Mouse (Mus musculus) ovary, postnatal 14 days (tissue): ENCODE measurements around the gene Tbx19.

Experiments
- DNase-seq: peaks from one replicate; pipeline ENCODE4 v3.0.0; 2022; ENCODE audit warnings: low spot score

The Tbx19 gene

GRCm38 (mm10) chr1:165114460-165115175 is 46.0 kb downstream of the Tbx19 start:
- DNase-seq = no peak

- no peak for DNase-seq
Measured at GRCm38 (mm10) chr1:165113700-165114099, 46.9 kb downstream of the Tbx19 start.

DNA sequence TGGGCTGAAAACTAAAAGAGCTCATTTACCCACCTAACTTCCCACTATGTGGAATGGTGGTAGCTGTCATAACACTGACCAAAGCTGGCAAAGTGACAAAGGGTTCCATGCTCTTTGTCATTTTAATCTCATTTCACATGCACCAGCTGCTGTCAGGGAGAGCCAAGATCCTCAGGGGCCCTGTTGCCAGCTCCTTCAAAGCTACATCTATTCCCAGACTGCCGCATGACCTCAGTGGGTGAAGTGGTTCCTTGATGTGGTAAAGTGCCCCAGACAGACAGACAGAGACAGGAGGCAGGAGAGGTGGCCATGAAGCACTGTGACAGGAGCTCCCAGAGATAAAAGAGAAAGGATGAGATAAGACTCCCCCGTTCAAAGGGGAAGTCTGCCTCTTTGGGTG is 49.9 kb downstream of the Tbx19 start:
- no peak for DNase-seq

- no peak for DNase-seq
Measured at GRCm38 (mm10) chr1:165109135-165109534, 51.4 kb downstream of the Tbx19 start.

DNA sequence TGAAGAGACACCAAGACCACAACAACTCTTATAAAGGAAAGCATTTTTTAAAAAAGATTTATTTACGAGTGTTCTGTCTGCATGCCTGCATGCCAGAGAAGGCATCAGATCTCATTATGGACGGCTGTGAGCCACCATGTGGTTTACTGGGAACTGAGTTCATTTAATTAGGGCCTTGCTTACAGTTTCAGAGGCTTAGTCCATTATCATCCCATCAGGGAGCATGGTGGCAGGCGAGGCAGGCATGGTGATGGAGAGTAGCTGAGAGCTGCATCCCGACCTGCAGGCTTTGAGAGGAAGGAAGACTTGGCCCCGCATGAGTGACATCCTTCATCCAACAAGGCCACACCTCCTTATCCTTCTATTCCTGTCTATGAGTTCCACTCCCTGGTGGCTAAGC is 52.1 kb downstream of the Tbx19 start:
- DNase-seq = no peak

DNA sequence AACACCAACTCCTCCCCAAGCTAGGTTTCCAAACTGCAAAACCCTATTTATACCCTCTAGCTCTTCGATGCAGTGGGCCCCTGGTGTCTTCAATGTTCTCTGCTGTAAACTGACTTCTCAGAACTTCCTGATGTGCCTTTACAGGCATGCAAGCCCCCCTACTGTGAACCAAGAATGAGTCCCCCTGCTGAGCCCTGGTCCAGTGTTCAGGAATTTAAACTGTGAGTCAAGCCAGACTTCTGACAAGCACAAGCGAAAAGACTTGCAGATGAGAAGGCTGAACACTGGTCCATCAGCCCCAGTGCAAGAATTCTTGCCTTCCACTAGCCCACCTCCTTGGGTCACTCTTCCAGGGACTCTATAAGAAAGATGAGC is 54.6 kb downstream of the Tbx19 start:
- DNase-seq = no peak

DNA sequence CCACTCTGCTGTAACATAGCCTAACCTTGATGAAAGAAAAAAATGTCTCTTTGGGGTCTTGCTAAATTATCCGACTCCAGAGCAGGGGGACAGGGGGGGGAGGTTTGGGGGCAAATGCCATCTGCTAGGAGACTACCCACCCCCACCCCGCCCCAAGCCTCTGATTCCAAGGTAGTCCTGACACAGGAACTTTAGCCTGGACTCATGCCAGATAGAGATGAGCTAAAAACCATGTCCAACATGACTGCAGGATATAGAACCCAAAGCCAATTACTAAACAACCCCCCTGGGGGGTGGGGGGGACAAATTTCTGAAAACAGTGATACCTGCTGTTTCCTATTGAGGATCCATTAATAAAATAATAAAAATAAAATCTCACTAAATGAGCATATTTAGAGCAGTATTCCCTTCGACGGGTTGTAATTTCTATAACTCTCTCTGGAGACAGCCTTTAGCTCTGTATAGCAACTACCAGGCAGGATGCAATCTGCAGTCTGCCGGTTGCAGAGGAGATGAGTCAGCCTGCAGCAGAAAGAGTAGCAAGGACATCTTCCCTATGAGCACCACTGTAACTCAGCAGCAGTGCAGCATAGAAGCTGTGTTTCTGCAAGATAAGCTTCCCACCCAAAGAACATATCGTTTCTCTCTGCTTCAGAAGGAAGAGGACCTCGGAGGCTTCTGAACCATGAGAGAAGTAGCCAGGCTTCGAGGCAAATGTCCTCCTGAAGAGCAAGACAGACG is 55.1 kb downstream of the Tbx19 start:
- DNase-seq = no peak

DNA sequence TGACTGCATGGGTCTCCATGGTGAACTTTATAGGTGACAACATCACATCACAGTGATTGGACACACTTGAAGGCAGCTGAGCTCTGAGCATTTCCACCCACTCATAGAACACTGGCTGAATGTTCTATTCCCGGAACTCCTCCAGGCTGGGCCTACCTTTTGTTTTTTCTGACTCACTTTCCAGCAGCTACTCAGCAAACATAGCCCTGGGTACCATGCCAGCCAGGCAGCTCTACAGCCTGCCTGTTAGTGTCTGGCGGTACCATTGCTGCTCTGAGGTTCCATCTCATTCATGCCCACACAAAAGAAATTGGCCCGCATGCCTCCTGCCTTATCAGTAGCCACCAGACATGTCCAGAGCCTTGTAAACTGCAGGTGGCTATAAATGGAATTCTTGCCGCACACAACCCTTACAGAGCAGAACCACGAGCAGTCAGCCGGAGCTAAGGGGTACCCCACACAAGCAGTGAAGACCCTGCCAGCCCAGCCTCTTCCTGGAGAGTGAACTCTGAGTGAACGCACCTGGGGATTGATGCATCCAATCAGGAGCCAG is 55.8 kb downstream of the Tbx19 start:
- DNase-seq = no peak

DNA sequence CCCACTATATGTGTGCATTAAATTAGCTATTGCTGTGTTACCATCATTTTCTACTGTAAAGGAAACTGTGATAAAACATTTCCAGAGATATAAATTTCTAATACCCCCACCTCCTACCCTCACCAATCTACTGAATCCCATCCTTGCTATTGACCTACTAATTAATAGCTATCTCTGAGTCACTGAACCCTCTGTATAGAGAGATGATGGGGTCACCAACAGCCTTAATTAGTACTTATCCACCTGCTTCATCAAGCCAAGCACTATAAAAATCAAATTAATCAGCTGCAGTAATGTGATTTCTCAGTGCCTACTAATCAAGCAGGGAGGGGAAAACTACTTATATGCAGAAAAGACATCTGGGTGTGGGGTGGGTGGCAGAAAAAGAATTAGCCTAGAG is 61.0 kb downstream of the Tbx19 start:
- DNase-seq = no peak

DNA sequence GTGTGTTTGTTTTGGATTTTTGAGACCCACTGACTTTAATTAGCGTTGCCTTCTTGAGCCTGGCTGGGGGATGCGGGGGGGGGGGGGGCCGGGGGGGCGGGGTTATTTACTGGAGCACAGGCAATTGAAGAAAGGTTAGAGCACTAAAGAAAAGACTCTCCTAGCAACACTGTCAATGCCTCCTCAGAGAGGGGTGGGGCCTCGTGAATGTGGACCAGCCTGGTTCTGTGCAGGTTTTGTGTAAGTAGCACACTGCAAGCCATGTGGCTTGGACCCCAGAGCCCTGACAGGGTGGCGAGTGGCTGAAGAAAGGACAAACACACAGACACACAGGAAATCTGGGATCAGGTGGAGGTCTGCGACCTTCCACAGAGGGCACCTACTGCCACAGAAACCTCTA is 65.7 kb downstream of the Tbx19 start:
- DNase-seq = no peak

GRCm38 (mm10) chr1:165091721-165092120 is 68.9 kb downstream of the Tbx19 start:
- peak; percentile 15 for DNase-seq

- DNase-seq = no peak
Measured at GRCm38 (mm10) chr1:165089556-165089955, 71.0 kb downstream of the Tbx19 start.
